Mouse (Mus musculus): Measurements from ENCODE around the gene Adam3. TPM values are rescaled to one million over a fixed set of nuclear protein-coding genes. Genes with fewer than 3 reads are reported as not detected.

The Adam3 gene
- total RNA-seq (2021), result not detected

DNA sequence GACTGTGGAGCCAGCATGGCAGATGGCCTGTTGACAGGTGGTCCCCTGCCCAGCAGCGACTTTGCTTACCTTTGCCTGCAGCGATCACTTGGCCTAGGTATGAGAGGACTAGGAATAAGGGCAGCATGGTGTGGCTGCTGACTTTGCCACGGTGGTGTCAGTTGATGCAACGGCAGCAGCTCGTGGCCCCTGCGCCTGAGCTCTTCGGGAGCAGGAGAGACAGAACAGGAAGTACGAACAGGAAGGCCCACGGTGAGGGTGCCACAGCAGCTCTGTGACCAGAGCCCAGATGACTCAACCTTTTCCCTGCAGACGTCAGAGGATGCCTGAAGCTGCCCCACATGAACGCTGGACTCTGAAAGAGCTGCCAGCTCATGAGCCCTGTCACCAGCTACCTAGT is at the start of gene Adam3:
Gene Adam3, minus strand, starts transcription at position 223 of the 400 bp plus-strand sequence.
- DNase-seq, result no peak

DNA sequence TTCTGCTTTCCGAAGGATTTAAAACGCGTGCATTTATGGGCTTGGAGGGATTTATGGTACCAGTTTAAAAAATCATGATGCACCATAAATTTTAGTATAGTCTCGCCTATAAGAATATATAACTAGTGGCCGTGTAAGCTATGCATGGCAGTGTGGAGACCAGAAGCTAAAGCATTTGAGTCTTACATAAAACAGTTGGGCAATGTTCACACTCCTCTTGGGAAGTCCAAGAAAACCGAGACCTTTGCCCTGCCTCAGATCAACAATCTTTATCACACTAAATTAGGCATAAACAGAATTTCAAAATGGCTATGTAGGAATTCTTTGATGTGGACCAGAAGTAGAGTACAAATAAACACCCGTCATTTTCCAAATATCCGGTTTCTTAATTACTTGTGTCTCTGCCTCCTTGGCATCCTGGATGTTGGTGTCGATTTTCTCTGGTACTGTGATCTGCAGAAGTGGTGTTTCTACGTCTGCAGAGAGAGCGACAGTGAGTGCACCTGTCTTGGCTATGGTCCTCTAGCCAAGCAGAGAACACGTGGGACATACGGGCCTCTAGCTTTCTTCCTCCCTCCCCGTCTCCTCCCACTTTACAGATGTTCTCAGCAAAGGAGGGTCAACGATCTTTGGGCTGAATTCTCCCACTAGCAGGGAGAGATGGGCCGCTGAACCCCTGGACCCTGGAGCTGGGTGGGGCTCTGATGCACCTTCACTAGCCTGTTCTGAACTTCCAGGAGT is 596 bp downstream of the Adam3 start:
- DNase-seq, result no peak

Other genes starting within 250 kb of the Adam3 start
- under 1 TPM; 0.10 to 0.11 TPM for gene Adam5, start 98.5 kb upstream of the Adam3 start, total RNA-seq (2021)

Data from heart, postnatal 4 days (tissue).